Mouse (Mus musculus) myocyte (in vitro differentiated cells): ENCODE results near the gene Defb47. TPM values are rescaled to one million over a fixed set of nuclear protein-coding genes. Genes with fewer than 3 reads are reported as not detected.

ENCODE experiments used
- H3K27me3 ChIP-seq: one replicate; pipeline ENCODE4 v1.6.1; 2011; ENCODE audit not compliant: control insufficient read depth, insufficient read depth, insufficient read length
- H3K36me3 ChIP-seq: one replicate; pipeline ENCODE4 v1.6.1; 2011; ENCODE audit not compliant: control insufficient read depth, insufficient read depth
- H3K4me2 ChIP-seq: one replicate; pipeline ENCODE4 v1.6.1; 2011; ENCODE audit warnings: low read depth, control low read depth
- H3K4me3 ChIP-seq: one replicate; pipeline ENCODE4 v1.5.1; 2011; ENCODE audit warnings: mild to moderate bottlenecking, control low read depth, moderate library complexity
- H3K79me2 ChIP-seq: one replicate; pipeline ENCODE4 v1.6.1; 2011; ENCODE audit not compliant: control insufficient read depth, insufficient read depth
- H3ac ChIP-seq: one replicate; pipeline ENCODE4 v1.6.1; 2011; ENCODE audit not compliant: control insufficient read depth, insufficient read length
- CEBPB ChIP-seq: IDR thresholded peaks from 2 replicates; pipeline ENCODE4 v1.6.1; 2011; ENCODE audit warnings: mild to moderate bottlenecking, moderate library complexity; ENCODE audit not compliant: poor library complexity, insufficient read depth, severe bottlenecking
- E2F4 ChIP-seq: IDR thresholded peaks from one replicate; pipeline ENCODE4 v1.6.1; 2011; ENCODE audit warnings: mild to moderate bottlenecking, control low read depth, moderate library complexity; ENCODE audit not compliant: insufficient read depth
- MAX ChIP-seq: IDR thresholded peaks from one replicate; pipeline ENCODE4 v1.6.1; 2011; ENCODE audit warnings: low read depth, mild to moderate bottlenecking, control low read depth
- MYOD1 ChIP-seq, 3 experiments: IDR thresholded peaks; one replicate each; pipeline ENCODE4 v1.6.1; 2011; ENCODE audit warnings: control low read depth in 2 of 3, low read depth in 2 of 3, mild to moderate bottlenecking in 2 of 3, moderate library complexity in 1 of 3; ENCODE audit not compliant: insufficient read length in 2 of 3, control insufficient read depth in 1 of 3
- MYOG ChIP-seq, 3 experiments: IDR thresholded peaks; one replicate each; pipeline ENCODE4 v1.6.1; 2011; ENCODE audit warnings: control low read depth in 2 of 3, low read depth in 2 of 3, mild to moderate bottlenecking in 2 of 3; ENCODE audit not compliant: insufficient read length in 2 of 3, control insufficient read depth in 1 of 3, insufficient read depth in 1 of 3
- POLR2A ChIP-seq: IDR thresholded peaks from one replicate; pipeline ENCODE4 v1.6.1; 2011; ENCODE audit warnings: low read depth, mild to moderate bottlenecking, control low read depth, moderate library complexity; ENCODE audit not compliant: insufficient read length
- POLR2AphosphoS2 ChIP-seq: IDR thresholded peaks from one replicate; pipeline ENCODE4 v1.6.1; 2011; ENCODE audit warnings: low read depth, control low read depth; ENCODE audit not compliant: insufficient read length
- REST ChIP-seq: IDR thresholded peaks from one replicate; pipeline ENCODE4 v1.6.1; 2011; ENCODE audit warnings: mild to moderate bottlenecking, control low read depth, moderate library complexity; ENCODE audit not compliant: insufficient read depth, insufficient read length
- SRF ChIP-seq: IDR thresholded peaks from one replicate; pipeline ENCODE4 v1.6.1; 2011; ENCODE audit warnings: low read depth; ENCODE audit not compliant: control insufficient read depth, insufficient read length
- TCF12 ChIP-seq: IDR thresholded peaks from one replicate; pipeline ENCODE4 v1.6.1; 2011; ENCODE audit warnings: mild to moderate bottlenecking, control low read depth; ENCODE audit not compliant: poor library complexity, insufficient read depth, severe bottlenecking
- TCF3 ChIP-seq: IDR thresholded peaks from one replicate; pipeline ENCODE4 v1.6.1; 2011; ENCODE audit warnings: low read depth, control low read depth; ENCODE audit not compliant: insufficient read length
- USF1 ChIP-seq: IDR thresholded peaks from one replicate; pipeline ENCODE4 v1.6.1; 2011; ENCODE audit warnings: low read depth, mild to moderate bottlenecking, control low read depth, moderate library complexity
- polyA plus RNA-seq: library from polyadenylated mRNA; unstranded; fragments of >200 nt; fragmentation: generic; extraction: Trizol; gene quantifications from one replicate; pipeline ENCODE4 v1.2.1, GENCODE M21; 2012; ENCODE audit warnings: missing spikeins

Defb47 gene
- polyA plus RNA-seq, 1 experiment = 0.26 TPM

- Histone ChIP-seq H3K79me2 (no peaks in the 10 kb centered on the region), H3K27me3 (no peaks in the 10 kb centered on the region), H3K4me2 (peak overlapping the region; percentile 87), H3ac (no peak overlapping the region), H3K4me3 (no peak overlapping the region), H3K36me3 (no peaks in the 10 kb centered on the region)
- TF ChIP-seq CEBPB = peak; percentile 87
- TF ChIP-seq POLR2A = peak; percentile 16
- TF ChIP-seq MYOD1 (IDR thresholded peaks at IDR 0.05; ENCODE audit: control insufficient read depth in 1 of 3, insufficient read length in 2 of 3, low read depth in 2 of 3) = no peak
- TF ChIP-seq POLR2AphosphoS2 = no peak
- no peak for TF ChIP-seq TCF12
These were observed 22.8 kb downstream of the Defb47 start for GRCm38 (mm10) chr14:63020524-63021156.

GRCm38 (mm10) chr14:63046691-63047090 is 48.8 kb downstream of the Defb47 start, which contains the start of gene Defb42:
Defb42 (plus strand) TSS chr14:63046991.
- no peak for TF ChIP-seq SRF
- no peak for TF ChIP-seq CEBPB
- no peak for TF ChIP-seq MYOD1 (IDR thresholded peaks at IDR 0.05; ENCODE audit: control insufficient read depth in 1 of 3, insufficient read length in 2 of 3, low read depth in 2 of 3)
- no peak for TF ChIP-seq TCF3
- no peak for TF ChIP-seq MAX
- TF ChIP-seq E2F4 = no peak
- TF ChIP-seq REST = no peak
- no peak for TF ChIP-seq POLR2A
- no peak for TF ChIP-seq USF1
- no peak for TF ChIP-seq POLR2AphosphoS2
- no peak for TF ChIP-seq MYOG (IDR thresholded peaks at IDR 0.05; ENCODE audit: control insufficient read depth in 1 of 3, insufficient read depth in 1 of 3, insufficient read length in 2 of 3, low read depth in 2 of 3)
- Histone ChIP-seq H3K36me3 (no peaks in the 10 kb centered on the region), H3K4me3 (no peak within 1 kb of the TSS), H3K27me3 (no peaks in the 10 kb centered on the region), H3K4me2 (no peak within 1 kb of the TSS), H3ac (no peak within 1 kb of the TSS), H3K79me2 (no peaks in the 10 kb centered on the region)

- TF ChIP-seq MYOD1 (IDR thresholded peaks at IDR 0.05; ENCODE audit: control insufficient read depth in 1 of 3, insufficient read length in 2 of 3, low read depth in 2 of 3) (no peak), TCF3 (no peak), POLR2A (no peak), E2F4 (no peak), SRF (no peak), MYOG (IDR thresholded peaks at IDR 0.05; ENCODE audit: control insufficient read depth in 1 of 3, insufficient read depth in 1 of 3, insufficient read length in 2 of 3, low read depth in 2 of 3) (no peak), REST (no peak), CEBPB (no peak), POLR2AphosphoS2 (no peak), USF1 (no peak), TCF12 (no peak), MAX (no peak)
- Histone ChIP-seq H3K36me3 (no peaks in the 10 kb centered on the region), H3K4me2 (no peak within 1 kb of the TSS), H3K79me2 (no peaks in the 10 kb centered on the region), H3K27me3 (no peaks in the 10 kb centered on the region), H3ac (no peak within 1 kb of the TSS), H3K4me3 (no peak within 1 kb of the TSS)
These were observed 52.1 kb downstream of the Defb47 start, which contains the start of gene Defb30 for GRCm38 (mm10) chr14:63049910-63050370. Defb30 (minus strand) TSS chr14:63049960.

Other genes with a start within 250 kb of the Defb47 start
- 7.2 TPM for gene Ints6, start 236.9 kb upstream of the Defb47 start, polyA plus RNA-seq
- 4.4 TPM for gene Wdfy2, start 160.4 kb upstream of the Defb47 start, polyA plus RNA-seq
- 0.13 TPM for gene Defb48, start 13.6 kb upstream of the Defb47 start, polyA plus RNA-seq
- not detected for gene Defb43, start 13.7 kb downstream of the Defb47 start, polyA plus RNA-seq
- 0.40 TPM for gene Defb42, start 48.9 kb downstream of the Defb47 start, polyA plus RNA-seq
- gene Defb30, start 51.9 kb downstream of the Defb47 start, polyA plus RNA-seq = not detected